Mouse (Mus musculus) spleen, postnatal 36 days (tissue): Measurements from ENCODE around the gene Fez1.

Source experiments
- DNase-seq, 2 experiments: peaks; one replicate each; pipeline ENCODE4 v3.0.0; 2022; ENCODE audit warnings: low spot score in 2 of 2, mixed read lengths in 1 of 2

Gene Fez1

GRCm38 (mm10) chr9:36821644-36822000 is at the start of gene Fez1:
Gene Fez1, plus strand, starts transcription at chr9:36821864.
- no peak for DNase-seq

GRCm38 (mm10) chr9:36783921-36784320 is 37.7 kb upstream of the Fez1 start:
- DNase-seq = no peak

GRCm38 (mm10) chr9:36792191-36792590 is 29.5 kb upstream of the Fez1 start:
- no peak for DNase-seq

- DNase-seq = no peak
Measured at GRCm38 (mm10) chr9:36794487-36794886, 27.2 kb upstream of the Fez1 start.

GRCm38 (mm10) chr9:36795556-36795955 is 26.1 kb upstream of the Fez1 start:
- no peak for DNase-seq

GRCm38 (mm10) chr9:36796224-36796623 is 25.4 kb upstream of the Fez1 start:
- DNase-seq = no peak

GRCm38 (mm10) chr9:36796781-36797555 is 24.7 kb upstream of the Fez1 start, which contains the start of gene Ei24:
Gene Ei24, minus strand, starts transcription at chr9:36797393.
- DNase-seq = peak; percentile 82 to 84

GRCm38 (mm10) chr9:36801961-36802360 is 19.7 kb upstream of the Fez1 start:
- DNase-seq = no peak

GRCm38 (mm10) chr9:36802951-36803350 is 18.7 kb upstream of the Fez1 start:
- DNase-seq = no peak

- DNase-seq = no peak
Measured at GRCm38 (mm10) chr9:36803386-36803785, 18.3 kb upstream of the Fez1 start.

- DNase-seq = no peak
Measured at GRCm38 (mm10) chr9:36803926-36804325, 17.7 kb upstream of the Fez1 start.

- DNase-seq = no peak
Measured at GRCm38 (mm10) chr9:36805256-36805975, 16.2 kb upstream of the Fez1 start.

GRCm38 (mm10) chr9:36808126-36808785 is 13.4 kb upstream of the Fez1 start:
- DNase-seq = no peak

GRCm38 (mm10) chr9:36814486-36814885 is 7.2 kb upstream of the Fez1 start:
- no peak for DNase-seq

- no peak for DNase-seq
Measured at GRCm38 (mm10) chr9:36818905-36819304, 2.8 kb upstream of the Fez1 start.

- no peak for DNase-seq
Measured at GRCm38 (mm10) chr9:36820969-36821643, 558 bp upstream of the Fez1 start.

GRCm38 (mm10) chr9:36822024-36822423 is 360 bp downstream of the Fez1 start:
- DNase-seq = no peak

GRCm38 (mm10) chr9:36826612-36827363 is 5.1 kb downstream of the Fez1 start:
- no peak for DNase-seq

GRCm38 (mm10) chr9:36831401-36831800 is 9.7 kb downstream of the Fez1 start:
- no peak for DNase-seq

- no peak for DNase-seq
Measured at GRCm38 (mm10) chr9:36832529-36832928, 10.9 kb downstream of the Fez1 start.
